Mouse (Mus musculus): ENCODE data around the gene Tshz2. TPM values are rescaled to one million over a fixed set of nuclear protein-coding genes. Genes with fewer than 3 reads are reported as not detected.

The Tshz2 gene
- total RNA-seq, 2 experiments from 2014 or later, result 20.7 to 49.7 TPM

GRCm38 (mm10) chr2:169787381-169787780 lies 154.6 kb downstream of the Tshz2 start:
- intact Hi-C loops (cut with DNase I), result no loop called here
- DNase-seq (ENCODE audit: low spot score in 2 of 2), result no peak

GRCm38 (mm10) chr2:169787906-169788305 lies 155.1 kb downstream of the Tshz2 start:
- DNase-seq (ENCODE audit: low spot score in 2 of 2), result no peak
- intact Hi-C loops (cut with DNase I), result no loop called here

GRCm38 (mm10) chr2:169790439-169791131 lies 157.8 kb downstream of the Tshz2 start:
- peak in 1 of 2 experiments; percentile 30 for DNase-seq (ENCODE audit: low spot score in 2 of 2)

GRCm38 (mm10) chr2:169792706-169793105 lies 159.9 kb downstream of the Tshz2 start:
- intact Hi-C loops (cut with DNase I), result no loop called here
- DNase-seq (ENCODE audit: low spot score in 2 of 2), result no peak

More at GRCm38 (mm10) chr2:169790439-169791131, 157.8 kb downstream of the Tshz2 start:
- intact Hi-C loops (cut with DNase I), result no loop called here

GRCm38 (mm10) chr2:169802241-169802640 lies 169.4 kb downstream of the Tshz2 start:
- intact Hi-C loops (cut with DNase I), result no loop called here
- no peak for DNase-seq (ENCODE audit: low spot score in 2 of 2)

GRCm38 (mm10) chr2:169804380-169804779 lies 171.6 kb downstream of the Tshz2 start:
- intact Hi-C loops (cut with DNase I), result no loop called here
- no peak for DNase-seq (ENCODE audit: low spot score in 2 of 2)

- DNase-seq (ENCODE audit: low spot score in 2 of 2), result no peak
- intact Hi-C loops (cut with DNase I), result no loop called here
These were observed 172.7 kb downstream of the Tshz2 start for GRCm38 (mm10) chr2:169805545-169805944.

GRCm38 (mm10) chr2:169811589-169811988 lies 178.8 kb downstream of the Tshz2 start:
- intact Hi-C loops (cut with DNase I), result no loop called here
- no peak for DNase-seq (ENCODE audit: low spot score in 2 of 2)

GRCm38 (mm10) chr2:169812055-169812454 lies 179.2 kb downstream of the Tshz2 start:
- intact Hi-C loops (cut with DNase I), result no loop called here
- DNase-seq (ENCODE audit: low spot score in 2 of 2), result no peak

- intact Hi-C loops (cut with DNase I), result no loop called here
- peak in 1 of 2 experiments; percentile 23 for DNase-seq (ENCODE audit: low spot score in 2 of 2)
These were observed 180.1 kb downstream of the Tshz2 start for GRCm38 (mm10) chr2:169812940-169813339.

- DNase-seq (ENCODE audit: low spot score in 2 of 2), result no peak
- intact Hi-C loops (cut with DNase I), result no loop called here
These were observed 181.5 kb downstream of the Tshz2 start for GRCm38 (mm10) chr2:169814351-169814750.

GRCm38 (mm10) chr2:169814757-169815156 lies 181.9 kb downstream of the Tshz2 start:
- DNase-seq (ENCODE audit: low spot score in 2 of 2), result no peak
- intact Hi-C loops (cut with DNase I), result no loop called here

GRCm38 (mm10) chr2:169821021-169821441 lies 188.2 kb downstream of the Tshz2 start:
- intact Hi-C loops (cut with DNase I), result no loop called here
- no peak for DNase-seq (ENCODE audit: low spot score in 2 of 2)

GRCm38 (mm10) chr2:169825908-169826307 lies 193.1 kb downstream of the Tshz2 start:
- intact Hi-C loops (cut with DNase I), result no loop called here
- DNase-seq (ENCODE audit: low spot score in 2 of 2), result no peak

GRCm38 (mm10) chr2:169826316-169826715 lies 193.5 kb downstream of the Tshz2 start:
- intact Hi-C loops (cut with DNase I), result no loop called here
- no peak for DNase-seq (ENCODE audit: low spot score in 2 of 2)

- no peak for DNase-seq (ENCODE audit: low spot score in 2 of 2)
- intact Hi-C loops (cut with DNase I), result no loop called here
These were observed 194.0 kb downstream of the Tshz2 start for GRCm38 (mm10) chr2:169826833-169827232.

- intact Hi-C loops (cut with DNase I), result no loop called here
- no peak for DNase-seq (ENCODE audit: low spot score in 2 of 2)
These were observed 199.4 kb downstream of the Tshz2 start for GRCm38 (mm10) chr2:169832184-169832583.

- no peak for DNase-seq (ENCODE audit: low spot score in 2 of 2)
- intact Hi-C loops (cut with DNase I), result no loop called here
These were observed 200.8 kb downstream of the Tshz2 start for GRCm38 (mm10) chr2:169833638-169834037.

- DNase-seq (ENCODE audit: low spot score in 2 of 2), result no peak
- intact Hi-C loops (cut with DNase I), result no loop called here
These were observed 201.8 kb downstream of the Tshz2 start for GRCm38 (mm10) chr2:169834602-169835001.

GRCm38 (mm10) chr2:169837031-169837605 lies 204.3 kb downstream of the Tshz2 start:
- no peak for DNase-seq (ENCODE audit: low spot score in 2 of 2)
- intact Hi-C loops (cut with DNase I), result no loop called here

- intact Hi-C loops (cut with DNase I), result no loop called here
- no peak for DNase-seq (ENCODE audit: low spot score in 2 of 2)
These were observed 205.7 kb downstream of the Tshz2 start for GRCm38 (mm10) chr2:169838521-169838920.

All from left cerebral cortex, postnatal 14 days (tissue).